Mouse (Mus musculus): ENCODE results near the gene Fut11. TPM values are rescaled to one million over a fixed set of nuclear protein-coding genes. Genes with fewer than 3 reads are reported as not detected.

The Fut11 gene
- 12.2 TPM for polyA plus RNA-seq (2017; shearing (Covaris generic))

DNA sequence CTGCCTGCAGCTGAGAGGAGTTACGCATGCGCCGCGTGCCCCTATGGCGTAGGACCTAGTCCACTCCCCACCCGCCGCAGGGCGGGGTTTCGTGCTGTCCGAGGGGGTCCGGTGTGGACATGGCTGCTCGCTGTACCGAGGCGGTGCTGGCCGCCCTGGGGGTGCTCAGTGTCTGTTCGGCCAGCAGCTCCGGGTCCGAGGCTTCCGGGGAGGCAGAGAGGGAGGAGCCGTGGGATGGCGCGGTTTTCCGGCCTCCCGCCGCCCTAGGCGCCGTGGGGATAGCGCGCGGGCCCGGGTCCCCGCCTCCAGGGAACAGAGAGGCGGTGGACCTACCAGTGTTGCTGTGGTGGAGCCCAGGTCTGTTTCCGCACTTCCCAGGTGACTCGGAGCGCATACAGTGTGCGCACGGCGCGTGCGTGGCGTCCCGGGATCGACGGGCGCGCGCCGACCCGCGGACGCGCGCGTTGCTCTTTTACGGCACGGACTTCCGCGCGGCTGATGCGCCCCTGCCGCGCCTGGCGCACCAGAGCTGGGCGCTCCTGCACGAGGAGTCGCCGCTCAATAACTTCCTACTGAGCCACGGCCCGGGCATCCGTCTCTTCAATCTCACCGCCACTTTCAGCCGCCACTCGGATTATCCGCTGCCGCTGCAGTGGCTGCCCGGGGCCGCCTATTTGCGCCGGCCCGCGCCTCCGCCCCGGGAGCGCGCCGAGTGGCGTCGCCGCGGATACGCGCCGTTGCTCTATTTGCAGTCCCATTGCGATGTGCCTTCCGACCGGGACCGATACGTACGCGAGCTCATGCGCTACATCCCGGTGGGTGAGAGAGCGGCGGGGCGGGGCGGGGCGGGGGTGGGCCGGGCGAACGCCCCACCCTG, at the start of gene Fut11:
Gene Fut11 (plus strand): TSS at position 85 of the 877 bp plus-strand sequence.

GRCm38 (mm10) chr14:20656361-20656760, 38.4 kb upstream of the Fut11 start, which contains the start of gene Myoz1:
Gene Myoz1 (minus strand): TSS chr14:20656540.

DNA sequence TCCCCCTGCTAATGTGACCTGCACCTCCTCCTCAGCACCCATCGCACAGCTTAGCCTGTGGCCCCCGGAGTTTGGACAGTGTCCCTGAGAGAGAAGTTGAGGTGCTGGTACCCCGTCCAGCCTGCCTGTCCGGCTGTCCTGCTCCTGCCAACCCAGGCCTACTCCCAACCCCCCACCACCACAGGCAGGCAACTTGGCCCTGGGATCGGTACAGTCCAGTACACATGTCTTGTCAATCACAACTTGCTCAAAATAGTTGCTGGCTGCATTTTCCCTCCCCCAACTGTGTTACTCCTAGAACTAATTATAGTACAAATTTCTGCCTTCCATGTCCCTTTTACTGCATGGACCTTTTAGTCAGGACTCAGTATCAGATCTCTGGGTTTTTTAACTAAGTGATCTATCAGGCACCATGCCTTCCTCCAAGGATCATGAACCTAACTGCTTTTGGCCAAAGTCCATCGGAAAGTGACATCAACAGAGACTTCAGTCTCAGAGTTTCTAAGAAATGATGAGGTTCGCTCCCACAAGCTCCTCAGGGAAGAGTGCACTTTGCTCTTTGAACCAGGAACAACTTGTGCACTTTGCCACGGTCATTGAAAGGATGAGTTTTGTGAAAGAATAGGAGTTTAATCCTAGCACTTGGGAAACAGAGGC, 26.5 kb upstream of the Fut11 start, which contains the start of gene Synpo2l:
Gene Synpo2l (minus strand): TSS at position 201 of the 657 bp plus-strand sequence.

GRCm38 (mm10) chr14:20674064-20674833, 20.5 kb upstream of the Fut11 start, which contains the start of gene Sec24c:
Gene Sec24c (plus strand): TSS chr14:20674308.

DNA sequence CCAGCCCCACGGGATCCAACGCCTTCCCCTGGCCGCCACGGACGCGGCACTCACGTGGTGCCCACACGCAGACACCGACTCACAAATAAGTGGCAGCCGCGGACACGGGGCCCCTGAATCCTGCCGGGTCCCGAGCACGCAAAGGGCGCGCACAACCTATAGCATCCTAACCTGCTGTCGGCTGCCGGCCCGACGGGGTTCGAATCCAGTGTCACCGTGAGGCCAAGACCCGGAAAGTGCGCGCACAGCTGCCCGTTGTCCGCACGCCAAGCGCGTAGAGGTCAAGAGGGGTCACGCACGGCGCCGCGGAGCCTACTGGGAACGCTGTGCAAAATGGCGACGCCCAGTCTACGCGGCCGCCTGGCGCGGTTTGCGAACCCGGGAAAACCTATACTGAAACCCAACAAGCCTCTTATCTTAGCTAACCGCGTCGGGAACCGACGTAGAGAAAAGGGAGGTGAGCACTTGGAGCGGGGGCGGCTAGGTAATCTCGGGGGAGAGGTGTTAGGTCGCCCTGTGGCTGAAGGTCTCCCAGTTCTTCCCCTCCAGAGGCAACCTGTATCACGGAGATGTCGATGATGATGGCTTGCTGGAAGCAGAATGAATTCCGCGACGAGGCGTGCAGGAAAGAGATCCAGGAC, 8.1 kb downstream of the Fut11 start, which contains the start of gene Chchd1:
Gene Chchd1 (plus strand): TSS at position 266 of the 641 bp plus-strand sequence.

GRCm38 (mm10) chr14:20707201-20708190, 12.7 kb downstream of the Fut11 start, which contains the start of gene Zswim8:
Gene Zswim8 (plus strand): TSS chr14:20707552.

DNA sequence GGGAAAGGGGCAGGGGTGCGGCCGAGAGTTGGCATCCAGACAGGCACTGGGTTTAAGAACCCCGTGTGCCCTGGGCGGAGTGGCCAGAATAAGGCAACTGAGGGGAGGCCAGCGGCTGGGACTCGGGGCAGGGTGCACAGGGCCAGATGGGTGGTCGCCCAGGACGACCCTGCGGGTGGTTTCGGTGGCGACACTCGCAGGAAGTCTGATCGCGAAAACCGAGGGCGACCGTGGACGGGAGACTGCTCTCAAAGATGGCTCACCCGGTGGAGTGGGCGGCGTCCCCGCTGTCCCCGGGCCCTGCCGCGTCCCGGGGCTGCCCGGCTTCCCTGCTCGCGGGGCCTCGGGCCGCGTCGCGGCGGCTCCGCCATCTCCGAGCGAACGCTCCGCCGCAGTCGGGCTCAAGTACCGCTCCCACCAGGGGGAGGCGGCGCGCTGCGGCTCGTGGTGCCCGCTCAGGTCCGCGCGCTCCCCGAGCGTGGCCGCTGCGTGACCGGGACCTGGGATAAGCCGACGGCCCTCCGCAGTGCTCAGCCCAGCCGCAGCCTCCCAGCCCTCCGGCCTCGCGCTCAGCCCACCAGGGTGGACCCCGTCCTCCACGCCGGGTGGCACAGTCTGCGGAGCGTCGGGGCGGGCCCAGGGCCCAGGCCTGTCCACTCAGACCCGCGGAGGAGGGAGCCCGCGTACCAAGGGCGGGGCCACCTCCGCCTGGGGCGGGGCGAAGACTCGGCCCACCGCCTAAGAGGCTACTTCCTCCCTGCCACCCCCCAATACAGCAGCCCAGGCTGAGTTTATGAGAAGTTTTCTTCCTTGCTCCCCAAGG, 39.4 kb downstream of the Fut11 start, which contains the start of gene Ndst2:
Gene Ndst2 (minus strand): TSS at position 611 of the 823 bp plus-strand sequence.

Other genes starting within 250 kb of the Fut11 start
- not detected for gene Cfap70, start 242.7 kb upstream of the Fut11 start, polyA plus RNA-seq (2017; shearing (Covaris generic))
- 44.0 TPM for gene Anxa7, start 214.8 kb upstream of the Fut11 start, polyA plus RNA-seq (2017; shearing (Covaris generic))
- gene Mss51, start 198.1 kb upstream of the Fut11 start, polyA plus RNA-seq (2017; shearing (Covaris generic)), result 1.7 TPM
- gene Ppp3cb, start 148.4 kb upstream of the Fut11 start, polyA plus RNA-seq (2017; shearing (Covaris generic)), result 31.4 TPM
- gene Usp54, start 53.9 kb upstream of the Fut11 start, polyA plus RNA-seq (2017; shearing (Covaris generic)), result 3.5 TPM
- gene Myoz1, start 38.4 kb upstream of the Fut11 start, polyA plus RNA-seq (2017; shearing (Covaris generic)), result not detected
- not detected for gene Synpo2l, start 26.6 kb upstream of the Fut11 start, polyA plus RNA-seq (2017; shearing (Covaris generic))
- 226 TPM for gene Sec24c, start 20.7 kb upstream of the Fut11 start, polyA plus RNA-seq (2017; shearing (Covaris generic))
- gene Chchd1, start 8.0 kb downstream of the Fut11 start, polyA plus RNA-seq (2017; shearing (Covaris generic)), result 127 TPM
- 49.7 TPM for gene Zswim8, start 12.6 kb downstream of the Fut11 start, polyA plus RNA-seq (2017; shearing (Covaris generic))
- gene Ndst2, start 39.6 kb downstream of the Fut11 start, polyA plus RNA-seq (2017; shearing (Covaris generic)), result 54.5 TPM
- gene Camk2g, start 99.1 kb downstream of the Fut11 start, polyA plus RNA-seq (2017; shearing (Covaris generic)), result 7.6 TPM
- not detected for gene Plau, start 141.7 kb downstream of the Fut11 start, polyA plus RNA-seq (2017; shearing (Covaris generic))
- 1.7 TPM for gene Vcl, start 234.4 kb downstream of the Fut11 start, polyA plus RNA-seq (2017; shearing (Covaris generic))